Mouse (Mus musculus) thymus, adult 2 months (tissue): Measurements from ENCODE around the gene Gpr149.
A peak's percentile ranks its signal among the peaks of the same experiment; 100 is the strongest.

Experiments
- CTCF ChIP-seq: fragments of 200-500 bp; IDR thresholded peaks from 2 replicates; pipeline ENCODE4 v1.5.1; 2012; ENCODE audit warnings: mild to moderate bottlenecking, control low read depth, low read length, moderate library complexity, borderline replicate concordance; ENCODE audit not compliant: control insufficient read depth, poor library complexity, insufficient read depth; ENCODE audit errors: extremely low read depth
- POLR2A ChIP-seq: fragments of 200-500 bp; IDR thresholded peaks from 2 replicates; pipeline ENCODE4 v1.6.1; 2012; ENCODE audit warnings: mild to moderate bottlenecking, low read length, control low read depth, moderate library complexity; ENCODE audit not compliant: control insufficient read depth, poor library complexity, insufficient read depth; ENCODE audit errors: extremely low read depth

DNA sequence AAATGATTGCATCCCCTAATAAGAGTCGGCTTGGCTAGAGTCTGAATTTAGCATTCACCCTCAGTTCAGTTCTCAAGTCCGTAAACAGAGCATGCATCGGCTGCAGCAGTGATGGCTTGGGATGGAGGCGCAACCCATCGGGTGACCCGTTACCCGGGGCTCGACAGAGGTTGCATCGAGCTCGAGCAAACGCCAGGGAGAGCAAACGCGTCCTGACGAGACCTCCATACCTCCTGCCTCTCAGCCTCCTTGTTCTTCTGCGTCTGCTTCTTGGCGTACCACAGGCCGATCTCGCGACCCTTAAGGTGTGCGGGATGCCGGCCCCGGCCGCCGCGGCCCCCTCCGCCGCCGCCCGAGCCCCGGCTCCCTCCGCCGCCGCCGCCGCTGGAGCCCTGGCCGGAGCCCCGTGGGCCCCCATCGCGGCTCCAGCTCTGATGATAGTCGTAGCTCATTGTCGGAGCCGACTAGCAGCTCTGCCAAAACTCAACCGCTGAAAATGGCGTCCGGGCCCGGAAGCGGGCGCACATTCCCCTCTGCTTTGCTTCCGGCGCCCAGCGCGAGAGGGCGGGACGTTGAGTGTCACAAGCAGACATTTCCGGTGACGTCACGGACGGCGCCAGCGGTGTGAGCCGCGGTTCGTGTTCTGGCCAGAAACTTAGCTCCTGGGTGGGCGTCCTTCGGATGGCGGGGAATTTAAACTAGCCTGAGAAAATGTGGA is 98.3 kb downstream of the Gpr149 start, which contains the start of gene Dhx36:
- TF ChIP-seq CTCF, result no peak; the same call in 1 of the 2 replicates
- TF ChIP-seq POLR2A, result peak; percentile 62; the same call in 1 of the 2 replicates
